Mouse (Mus musculus): ENCODE measurements at regions not wholly inside any gene's neighbourhood (a gene's known extent, or its start where the extent isn't known, plus 50 kb on each side); places are given as distances from the start of the nearest gene placed in this dataset.
A peak's percentile ranks its signal among the peaks of the same experiment; 100 is the strongest.
"Not testable (repeated sequence)": the region's sequence is repeated elsewhere in the genome, so short reads cannot be mapped to it uniquely, and the experiment has no call there.

DNA sequence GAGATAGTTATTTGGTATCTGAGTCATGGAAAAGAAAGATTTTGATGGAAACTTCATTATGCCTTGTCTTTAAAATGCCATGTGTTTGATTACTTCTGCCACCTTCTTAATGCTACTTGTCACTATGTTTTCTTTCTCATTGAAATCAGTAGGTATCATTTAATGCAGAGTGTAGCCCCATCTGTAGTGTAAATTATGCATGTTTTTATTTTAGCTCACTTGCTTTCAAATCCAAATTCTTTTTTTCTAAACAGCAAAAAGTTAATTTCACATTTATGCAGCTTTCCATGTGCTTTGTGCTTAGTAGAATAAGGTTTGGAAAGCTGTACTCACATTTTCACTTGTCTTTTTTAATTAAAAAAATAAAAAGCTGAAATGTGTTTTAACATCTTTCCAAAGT is 748.0 kb upstream of the Epha7 start:
- DNase-seq (ENCODE audit: low read depth, low spot score): no peak

DNA sequence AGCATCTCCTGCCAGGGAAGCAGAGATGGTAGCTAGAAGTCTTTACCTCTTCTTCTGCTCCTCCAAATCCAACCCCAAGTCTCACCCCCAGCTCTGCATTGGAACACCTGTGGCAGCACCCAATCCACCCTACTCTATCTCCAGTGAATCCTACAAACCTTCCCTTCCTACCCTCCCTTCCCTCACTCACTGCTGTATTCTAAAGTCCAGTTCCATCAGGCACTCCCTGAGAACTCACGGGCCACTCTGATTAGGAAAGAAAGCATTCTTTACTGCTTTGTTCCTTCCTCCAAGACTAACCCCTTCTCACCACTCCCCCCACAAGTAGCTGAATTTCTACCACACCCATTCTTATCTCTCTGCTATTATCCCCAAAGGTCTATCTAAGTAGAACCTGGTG is 747.1 kb upstream of the Epha7 start:
- DNase-seq (ENCODE audit: low read depth, low spot score): no peak

DNA sequence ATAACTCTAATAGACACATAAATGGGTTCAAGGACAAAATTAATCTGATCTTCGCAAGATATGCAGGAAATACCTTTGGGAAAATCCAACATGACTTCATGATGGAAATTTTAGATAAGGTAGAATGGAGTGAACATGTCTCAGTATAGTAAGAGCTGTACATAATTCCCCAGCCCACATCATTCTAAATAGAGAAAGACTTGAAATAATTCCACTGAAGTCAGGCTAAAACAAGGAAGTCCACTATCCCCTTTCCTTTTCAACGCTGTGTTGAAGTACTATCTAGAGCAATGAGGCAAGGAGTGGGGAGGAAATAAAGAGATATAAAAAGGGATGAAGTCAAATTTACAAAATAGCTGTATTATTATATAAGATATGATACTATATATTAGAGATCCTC is 733.9 kb upstream of the Epha7 start:
- DNase-seq (ENCODE audit: low read depth, low spot score): no peak

DNA sequence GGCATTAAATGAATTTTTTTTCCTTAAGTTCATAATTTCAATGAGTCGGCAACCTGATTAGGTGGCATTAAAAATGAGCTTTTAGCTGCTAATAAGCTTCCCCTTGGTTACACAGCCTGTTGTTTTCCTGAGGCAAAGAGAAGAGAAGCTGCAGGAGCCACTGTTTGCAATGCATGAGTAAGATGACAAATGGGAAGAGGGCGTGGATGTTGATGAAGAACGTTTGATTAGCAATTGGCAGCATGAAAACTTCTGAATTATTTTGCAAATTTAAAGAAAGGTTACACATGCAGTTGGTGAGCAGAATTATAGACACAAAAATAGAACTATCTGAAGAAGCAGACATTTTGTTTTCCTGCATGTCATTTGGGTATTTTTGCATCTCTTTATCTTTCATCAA is 720.1 kb upstream of the Epha7 start:
- no peak for DNase-seq (ENCODE audit: low read depth, low spot score)

DNA sequence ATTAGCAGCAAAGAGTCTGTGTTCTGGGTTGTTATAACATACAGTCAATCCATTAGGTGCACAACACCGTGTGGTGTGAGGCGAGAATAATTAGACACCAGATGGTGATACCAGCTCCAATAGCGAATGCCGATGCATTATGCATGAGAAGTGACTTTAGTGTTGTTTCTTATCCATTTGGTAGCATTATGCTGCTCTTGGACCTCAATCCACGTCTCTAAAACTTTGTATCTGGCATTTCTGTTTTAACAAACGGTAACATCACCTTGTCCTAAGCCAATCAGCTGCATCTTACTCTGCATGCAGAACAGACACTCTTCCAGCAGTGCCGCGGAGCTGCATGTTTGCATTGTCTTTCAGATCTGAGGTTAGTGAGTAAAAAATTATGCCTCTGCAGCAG is 669.8 kb upstream of the Epha7 start:
- no peak for DNase-seq (ENCODE audit: low read depth, low spot score)

DNA sequence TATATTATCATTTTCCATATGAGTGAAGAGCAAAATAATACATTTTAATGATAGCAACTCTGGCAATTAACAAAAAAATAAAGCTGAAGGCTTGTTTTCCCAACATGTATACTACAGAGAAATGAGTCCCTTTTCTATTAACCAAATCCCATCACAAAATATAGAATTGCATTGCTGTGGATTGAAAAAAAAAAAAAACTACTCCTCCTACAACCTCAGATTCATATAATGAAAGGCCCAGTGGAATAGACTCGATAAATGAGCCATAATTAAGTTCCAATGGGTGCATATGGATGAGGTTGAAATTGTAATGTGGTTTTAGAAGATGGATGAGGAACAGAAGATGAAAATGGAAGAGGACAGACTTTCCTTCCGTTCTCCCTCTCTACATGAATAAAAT is 657.8 kb upstream of the Epha7 start:
- DNase-seq (ENCODE audit: low read depth, low spot score): no peak

DNA sequence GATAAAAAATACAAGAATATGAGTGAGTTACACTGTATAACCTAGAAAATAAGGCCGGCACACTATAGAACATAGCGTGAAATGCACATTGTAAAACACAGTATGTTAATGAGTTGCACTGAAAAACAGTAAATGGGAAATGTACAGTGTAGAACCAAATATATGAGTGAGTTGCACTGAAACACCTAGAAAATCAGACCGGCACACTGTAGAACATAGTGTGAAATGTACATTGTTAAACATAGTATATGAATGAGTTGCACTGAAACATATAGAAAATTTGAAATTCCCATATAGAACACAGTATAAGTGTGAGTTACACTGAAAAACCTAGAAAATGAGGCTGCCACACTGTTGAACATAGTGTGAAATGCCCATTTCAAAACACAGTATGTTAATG is 636.2 kb upstream of the Epha7 start:
- peak; percentile 75 for DNase-seq (ENCODE audit: low read depth, low spot score)

DNA sequence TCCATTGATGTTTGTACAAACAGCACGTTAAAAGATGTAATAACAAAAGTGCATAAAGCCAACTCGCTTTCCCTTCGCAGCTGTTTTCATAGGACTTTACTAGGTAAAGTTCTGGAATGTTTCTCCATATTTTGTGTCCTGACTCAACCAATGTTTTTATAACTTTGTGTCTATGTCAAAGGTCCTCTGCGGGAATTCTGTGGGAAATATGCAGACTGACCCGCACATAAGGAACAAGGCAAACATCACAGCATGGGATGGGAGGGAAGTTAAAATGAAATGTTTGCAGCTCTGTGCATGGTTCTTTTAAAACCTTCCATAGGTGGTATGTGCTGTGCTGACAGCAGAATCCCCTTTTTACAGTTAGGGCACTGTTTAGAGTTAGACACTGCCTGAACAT is 622.1 kb upstream of the Epha7 start:
- DNase-seq (ENCODE audit: low read depth, low spot score): no peak

DNA sequence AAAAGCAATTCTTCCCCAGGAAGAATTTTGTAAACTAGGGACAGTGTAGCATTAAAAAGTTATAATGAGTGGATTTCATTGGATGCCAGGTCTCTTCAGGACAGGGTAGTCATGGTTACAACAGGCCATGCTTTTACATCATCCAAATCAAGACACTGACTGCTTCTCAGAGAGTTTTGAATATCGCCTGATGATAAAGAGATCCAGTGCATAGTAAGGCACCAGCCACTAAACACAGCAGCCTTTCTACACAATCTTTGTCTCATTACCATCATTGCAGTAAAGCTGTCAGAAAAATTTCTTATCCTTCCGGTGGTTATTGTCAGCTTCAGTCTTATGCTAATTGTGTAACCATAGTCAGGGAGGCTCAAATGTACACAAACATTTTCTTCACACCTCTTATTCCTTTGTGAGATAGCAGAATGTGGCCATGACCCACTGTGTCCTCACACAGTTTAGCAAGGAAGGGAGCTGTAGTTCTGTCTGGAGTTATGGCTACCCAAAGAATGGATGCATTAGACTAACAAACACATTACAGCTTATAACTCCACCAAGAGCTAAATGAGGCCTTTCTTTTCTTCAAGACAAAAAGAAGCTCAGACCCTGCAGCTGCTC is 585.2 kb upstream of the Epha7 start:
- no peak for DNase-seq (ENCODE audit: low read depth, low spot score)

DNA sequence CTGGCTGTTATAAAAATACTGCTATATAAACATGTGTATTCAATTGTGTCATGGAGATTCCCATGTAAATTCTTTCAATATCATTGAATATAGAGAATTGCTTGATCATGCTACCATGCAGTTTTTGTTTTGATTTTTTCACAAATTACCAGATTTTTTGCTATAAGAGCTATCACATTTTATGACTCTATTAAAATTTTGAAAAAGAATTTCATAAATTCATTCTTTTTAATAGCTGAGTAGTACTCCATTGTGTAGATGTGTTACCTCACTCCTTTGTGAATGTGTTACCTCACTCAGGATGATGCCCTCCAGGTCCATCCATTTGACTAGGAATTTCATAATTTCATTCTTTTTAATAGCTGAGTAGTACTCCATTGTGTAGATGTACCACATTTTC is 577.4 kb upstream of the Epha7 start:
- not testable (repeated sequence) for DNase-seq (ENCODE audit: low read depth, low spot score)

DNA sequence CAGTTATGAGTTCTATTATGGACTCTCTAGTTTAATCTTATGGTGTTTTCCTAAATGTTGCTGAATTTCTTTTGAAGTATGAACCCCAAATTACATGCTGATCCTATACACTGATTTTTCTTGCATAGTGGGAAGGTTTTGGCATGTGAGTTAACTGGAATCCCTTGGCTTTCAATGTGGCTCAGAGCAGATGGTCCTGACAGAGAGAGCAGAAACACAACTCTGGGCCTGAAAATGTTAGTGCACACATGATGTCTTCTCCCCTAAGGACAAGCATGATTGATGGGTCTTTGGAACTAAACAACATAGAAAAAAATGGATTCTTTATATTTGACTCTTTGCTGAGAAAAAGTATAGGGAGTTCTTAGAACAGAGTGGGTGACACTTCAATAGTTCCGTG is 570.7 kb upstream of the Epha7 start:
- no peak for DNase-seq (ENCODE audit: low read depth, low spot score)
